Mouse (Mus musculus): ENCODE measurements around the gene Myo10.

DNA sequence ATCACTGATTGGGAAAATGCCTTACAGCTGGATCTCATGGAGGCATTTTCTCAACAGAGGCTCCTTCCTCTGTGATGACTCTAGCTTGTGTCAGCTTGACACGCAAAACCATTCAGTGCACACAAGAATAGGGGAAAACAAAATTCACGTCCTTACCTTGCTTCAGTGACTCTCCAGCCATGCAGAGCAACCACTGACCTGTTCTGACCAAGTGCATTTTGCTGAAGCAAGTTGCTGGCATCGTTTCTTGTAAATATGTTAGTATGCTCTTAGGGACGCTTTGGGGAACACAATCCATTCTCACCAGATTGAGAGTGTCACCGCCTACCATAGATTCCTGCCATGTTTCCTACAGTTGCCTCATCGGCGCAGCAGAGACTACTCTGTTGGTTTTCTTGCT, 166.2 kb downstream of the Myo10 start:
- TF ChIP-seq CTCF (IDR thresholded peaks at IDR 0.05; ENCODE audit: low read depth) (no peak), EP300 (IDR thresholded peaks at IDR 0.05; ENCODE audit: low read depth) (no peak)
